Mouse (Mus musculus) myocyte (in vitro differentiated cells): ENCODE measurements around the gene Nell1.

ENCODE experiments used
- CEBPB ChIP-seq: IDR thresholded peaks from 2 replicates; pipeline ENCODE4 v1.6.1; 2011; ENCODE audit warnings: mild to moderate bottlenecking, moderate library complexity; ENCODE audit not compliant: poor library complexity, insufficient read depth, severe bottlenecking
- POLR2A ChIP-seq: IDR thresholded peaks from one replicate; pipeline ENCODE4 v1.6.1; 2011; ENCODE audit warnings: low read depth, mild to moderate bottlenecking, control low read depth, moderate library complexity; ENCODE audit not compliant: insufficient read length
- POLR2AphosphoS2 ChIP-seq: IDR thresholded peaks from one replicate; pipeline ENCODE4 v1.6.1; 2011; ENCODE audit warnings: low read depth, control low read depth; ENCODE audit not compliant: insufficient read length

DNA sequence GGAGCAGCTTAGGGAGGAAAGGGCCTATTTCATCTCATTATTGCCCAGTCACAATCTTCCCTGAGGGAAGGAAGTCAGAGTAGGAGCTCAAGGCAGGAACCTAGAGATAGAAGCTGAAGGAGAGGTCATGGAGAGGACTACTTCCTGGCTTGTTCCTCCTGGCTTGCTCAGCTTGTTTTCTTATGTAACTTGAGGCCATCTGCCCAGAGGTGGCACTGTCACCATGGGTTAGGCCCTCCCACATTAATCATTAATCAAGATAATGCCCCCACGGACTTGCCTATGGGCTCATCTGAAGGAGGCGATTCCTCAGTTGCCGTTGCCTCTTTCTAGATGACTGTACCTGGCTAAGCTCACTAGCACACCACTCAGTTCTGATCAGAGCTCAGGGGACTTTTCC is 17.5 kb upstream of the Nell1 start:
- TF ChIP-seq POLR2AphosphoS2 (no peak), CEBPB (no peak), POLR2A (no peak)
